Mouse (Mus musculus): ENCODE measurements around the gene Fstl4.

Gene Fstl4

DNA sequence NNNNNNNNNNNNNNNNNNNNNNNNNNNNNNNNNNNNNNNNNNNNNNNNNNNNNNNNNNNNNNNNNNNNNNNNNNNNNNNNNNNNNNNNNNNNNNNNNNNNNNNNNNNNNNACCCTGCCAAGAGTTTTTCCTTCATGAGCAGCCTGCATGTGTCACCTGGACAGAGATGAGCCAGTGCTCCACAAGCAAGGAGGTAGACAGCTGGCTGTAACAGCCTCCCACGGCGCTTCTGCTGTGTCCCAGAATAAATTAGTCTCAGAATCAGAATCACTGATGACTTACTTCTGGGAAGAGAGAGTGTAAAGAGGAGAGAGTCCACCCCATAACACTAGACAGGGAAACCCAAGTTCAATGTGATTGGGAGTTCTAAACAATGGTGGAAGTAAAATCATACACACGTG is 464.6 kb downstream of the Fstl4 start:
- DNase-seq (ENCODE audit: low read depth) = no peak

DNA sequence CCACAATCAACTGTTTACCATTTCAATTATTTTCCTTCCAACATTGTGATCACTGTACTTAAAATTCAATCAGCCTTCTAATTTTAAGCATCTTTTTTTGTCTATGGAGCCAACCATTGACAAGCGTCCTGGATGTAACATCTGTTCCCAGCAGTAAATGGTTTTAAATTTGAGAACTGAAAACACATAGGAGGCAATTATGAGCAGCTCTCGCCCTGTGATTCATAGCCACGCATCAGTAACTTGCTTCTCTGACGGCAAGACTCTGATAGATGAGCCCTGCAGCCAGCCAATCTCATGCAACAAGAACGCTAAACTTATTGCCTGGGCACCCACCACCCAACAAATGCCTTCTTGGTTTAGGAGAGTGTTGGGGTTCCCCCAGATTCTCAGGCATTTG is 467.4 kb downstream of the Fstl4 start:
- no peak for DNase-seq (ENCODE audit: low read depth)

DNA sequence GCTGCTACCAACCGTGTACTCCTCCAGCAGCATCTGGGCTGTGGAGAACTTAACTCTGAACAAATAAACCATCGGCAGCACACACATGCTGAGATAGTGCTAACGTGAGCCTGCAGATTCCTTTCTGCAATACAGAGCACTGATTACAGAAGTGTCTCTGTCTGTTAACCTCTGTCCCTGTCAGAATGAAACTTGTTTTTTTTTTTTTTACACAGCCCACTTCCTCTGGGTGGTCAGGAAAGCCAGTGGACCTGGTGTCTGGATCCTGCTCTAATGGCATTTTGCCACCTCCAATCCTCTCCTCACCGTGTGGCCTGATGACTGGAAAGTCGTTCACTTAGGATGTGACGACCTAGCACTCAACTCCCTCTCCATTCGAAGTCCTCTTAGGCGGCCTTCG is 469.2 kb downstream of the Fstl4 start:
- no peak for DNase-seq (ENCODE audit: low read depth)

All from fibroblast of lung, adult 2 months (primary cell).